Mouse (Mus musculus): ENCODE measurements around the gene Gm45753.
A peak's percentile ranks its signal among the peaks of the same experiment; 100 is the strongest.

Gene Gm45753

DNA sequence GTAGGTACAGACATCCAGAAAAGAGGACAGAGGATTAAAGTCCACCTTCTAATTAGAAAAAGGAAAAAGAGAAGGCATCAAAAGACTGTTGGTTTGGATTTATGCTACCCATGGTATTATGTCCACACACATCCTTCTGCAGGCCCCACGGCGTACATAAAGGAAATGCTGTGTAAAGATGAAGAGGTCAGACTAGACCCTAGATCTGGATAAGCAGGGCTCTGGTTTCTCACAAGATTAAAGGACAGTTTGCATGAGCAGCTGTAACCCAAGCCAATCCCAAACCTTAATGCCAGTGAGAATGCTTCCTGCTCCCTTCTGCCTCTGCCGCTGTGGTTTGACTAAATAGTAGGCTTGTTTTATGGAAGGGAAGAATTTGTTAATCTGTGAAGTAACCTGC is 30.8 kb downstream of the Gm45753 start:
- no peak for DNase-seq (ENCODE audit: inconsistent age in 2 of 2, low spot score in 1 of 2)

DNA sequence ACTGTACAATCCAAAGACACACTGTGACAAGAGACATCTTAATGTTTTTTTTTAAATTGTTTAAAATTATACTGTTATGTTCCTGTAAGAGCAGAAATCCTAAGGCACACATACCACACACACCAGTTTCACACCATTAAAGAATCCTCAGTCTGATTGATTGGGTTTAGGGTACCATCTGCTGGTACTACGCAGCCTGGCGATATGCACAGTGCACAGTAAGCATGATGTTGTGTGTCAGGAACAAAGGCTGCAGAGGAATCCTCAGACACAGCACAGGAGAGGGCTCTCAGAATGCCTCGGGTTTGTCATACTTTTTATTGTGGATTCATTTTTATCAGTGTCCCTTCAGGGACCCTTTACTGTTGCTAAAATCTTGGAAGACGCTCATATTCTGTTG is 33.9 kb downstream of the Gm45753 start:
- DNase-seq (ENCODE audit: inconsistent age in 2 of 2, low spot score in 1 of 2) = no peak

DNA sequence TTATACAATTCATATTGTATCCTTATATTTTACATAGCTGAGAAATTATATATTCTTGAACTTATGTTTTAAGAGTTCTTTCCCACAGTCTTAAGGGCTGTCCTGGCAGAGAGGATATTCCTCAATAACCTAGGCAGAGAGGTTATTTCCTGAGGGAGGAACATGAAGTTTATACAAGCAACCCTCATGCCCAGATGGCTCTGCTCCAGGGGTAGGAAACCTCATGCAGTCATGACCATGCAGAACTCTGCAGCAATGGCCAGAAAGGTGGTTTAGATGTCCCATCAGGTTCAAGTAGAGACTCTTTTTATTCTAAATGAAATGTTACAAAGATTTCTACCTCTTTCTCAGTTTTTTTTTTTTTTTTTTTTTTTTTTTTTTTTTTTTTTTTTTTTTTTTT is 39.2 kb downstream of the Gm45753 start:
- DNase-seq (ENCODE audit: inconsistent age in 2 of 2, low spot score in 1 of 2) = no peak

DNA sequence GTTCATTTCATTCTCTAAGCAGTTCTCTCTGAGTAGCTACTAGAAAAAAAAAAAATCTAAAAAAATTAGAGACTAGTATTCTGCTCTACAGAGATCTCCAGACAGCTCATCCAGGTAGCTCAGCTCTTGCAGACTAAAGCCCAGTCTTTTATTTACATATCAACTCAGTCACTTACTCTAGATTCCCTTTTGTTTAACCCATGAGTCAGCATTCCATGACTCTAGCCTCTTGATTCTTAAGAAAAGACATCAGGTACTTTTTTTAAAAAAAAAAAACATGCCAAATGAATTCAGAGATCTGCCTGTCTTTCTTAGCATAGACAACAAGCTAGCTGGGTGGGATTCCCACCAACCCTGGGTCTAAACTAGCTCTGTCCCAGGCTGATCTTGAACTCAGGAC is 39.8 kb downstream of the Gm45753 start:
- no peak for DNase-seq (ENCODE audit: inconsistent age in 2 of 2, low spot score in 1 of 2)

DNA sequence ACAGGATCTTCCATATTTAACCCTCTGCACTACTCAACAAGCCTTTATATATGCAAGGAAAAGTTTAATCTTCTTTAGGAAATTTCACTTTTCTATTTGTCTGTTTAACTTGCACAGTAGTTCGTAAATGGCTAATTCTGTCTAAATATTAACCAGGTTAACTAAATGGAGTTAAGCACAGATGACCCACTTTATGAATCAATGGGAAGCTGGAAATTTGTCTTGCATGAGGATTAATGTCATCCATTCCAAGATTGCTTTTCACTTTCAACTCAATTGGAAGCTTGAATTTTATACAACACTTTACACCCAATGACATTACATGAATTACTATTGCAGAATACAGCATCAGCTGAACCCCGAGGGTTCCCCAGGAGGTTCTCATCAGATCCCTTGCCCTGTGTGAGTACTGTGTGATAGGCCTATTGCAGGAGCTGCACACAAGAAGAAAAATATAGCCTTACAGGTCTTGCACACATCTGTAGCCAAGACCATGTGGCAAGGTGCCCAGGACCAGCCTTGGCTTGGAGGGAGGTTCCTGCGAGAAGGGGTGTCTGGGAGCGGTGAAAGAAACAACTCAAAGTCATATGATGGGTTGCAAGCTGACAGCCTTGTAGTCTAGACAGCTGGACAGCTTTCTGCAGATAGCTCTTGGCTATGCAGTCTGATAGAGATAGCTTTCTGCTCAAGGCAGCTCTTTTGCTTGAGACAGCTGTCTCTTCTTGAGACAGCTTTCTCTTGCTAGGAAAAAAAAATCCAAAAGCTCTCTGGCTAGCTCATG is 40.5 kb downstream of the Gm45753 start:
- DNase-seq (ENCODE audit: inconsistent age in 2 of 2, low spot score in 1 of 2) = peak in 1 of 2 experiments; percentile 49

DNA sequence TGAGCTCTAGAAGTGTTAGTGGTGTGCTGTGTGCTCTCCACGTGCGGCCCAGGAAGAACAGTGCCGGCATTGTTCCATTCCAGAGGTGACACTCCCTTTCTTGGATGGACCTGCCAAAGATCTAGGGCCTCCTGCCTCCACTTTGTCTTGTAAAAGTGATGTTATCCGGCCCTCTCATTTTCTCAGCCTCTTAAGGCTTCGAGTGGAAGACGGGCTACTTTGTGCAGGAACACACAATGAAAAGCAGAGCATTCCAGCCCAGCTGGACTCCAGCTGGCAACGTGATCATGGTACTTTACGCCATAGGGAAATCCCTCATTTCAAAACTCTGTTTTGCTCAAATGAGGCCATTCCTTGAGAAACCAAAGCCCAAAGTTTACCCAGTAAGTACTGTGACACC is 41.3 kb downstream of the Gm45753 start:
- DNase-seq (ENCODE audit: inconsistent age in 2 of 2, low spot score in 1 of 2) = no peak

DNA sequence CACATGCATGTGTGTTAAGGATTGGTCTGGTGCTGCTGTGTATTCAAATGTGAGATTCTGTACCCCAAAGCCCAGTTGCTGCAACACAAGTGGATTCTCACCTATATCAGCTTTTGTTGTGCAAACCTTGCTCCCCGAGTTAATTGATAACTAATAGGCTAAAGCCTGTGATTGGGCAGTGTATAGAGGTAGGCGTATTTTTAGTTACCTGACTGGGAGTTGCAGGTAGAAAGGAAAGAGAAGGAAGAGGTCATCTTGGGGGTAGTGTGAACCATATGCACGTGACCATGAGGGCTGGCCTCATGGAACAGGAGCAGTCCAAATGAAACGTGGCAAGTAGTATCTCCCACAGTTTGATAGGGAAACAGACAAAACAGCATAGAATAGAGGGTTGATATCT is 43.3 kb downstream of the Gm45753 start:
- DNase-seq (ENCODE audit: inconsistent age in 2 of 2, low spot score in 1 of 2) = no peak

DNA sequence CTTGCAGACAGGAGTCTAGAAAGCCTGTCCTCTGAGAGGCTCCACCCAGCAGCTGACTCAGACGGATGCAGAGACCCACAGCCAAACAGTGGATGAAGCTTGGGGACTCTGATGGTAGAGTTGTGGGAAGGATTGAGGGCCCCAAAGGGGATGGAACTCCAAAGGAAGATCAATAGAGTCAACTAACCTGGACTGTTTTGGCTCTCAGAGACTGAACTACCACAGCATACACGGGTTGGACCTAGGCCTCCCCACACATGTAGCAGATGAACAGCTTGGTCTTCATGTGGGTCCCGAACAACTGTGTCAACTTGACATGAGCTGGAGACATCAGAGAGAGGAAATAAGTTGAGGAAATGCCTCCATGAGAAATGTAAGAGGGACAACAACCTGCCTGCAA is 45.4 kb downstream of the Gm45753 start:
- DNase-seq (ENCODE audit: inconsistent age in 2 of 2, low spot score in 1 of 2) = no peak

DNA sequence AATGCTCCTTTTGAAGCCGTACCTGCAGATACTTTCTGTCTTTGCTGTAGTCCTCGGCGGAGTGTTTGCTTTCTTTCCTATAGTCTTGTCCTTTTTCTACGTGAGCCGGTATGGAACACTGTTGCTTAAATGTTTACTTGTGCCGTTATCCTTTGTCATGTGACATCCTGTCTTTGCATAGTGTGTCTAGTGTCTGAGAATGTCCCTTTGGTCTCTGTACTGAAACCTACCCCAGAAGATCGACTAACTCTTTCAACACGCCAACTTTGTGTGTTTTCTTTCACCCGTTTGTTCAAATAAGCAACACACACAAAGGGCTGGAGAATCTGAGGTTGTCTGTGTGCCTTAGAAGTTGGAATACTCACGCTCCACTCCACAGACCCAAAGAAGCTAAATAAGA is 46.3 kb downstream of the Gm45753 start, which contains the start of gene F11:
Gene F11 (minus strand): TSS at position 112 of the 400 bp plus-strand sequence.
- DNase-seq (ENCODE audit: inconsistent age in 2 of 2, low spot score in 1 of 2) = no peak

DNA sequence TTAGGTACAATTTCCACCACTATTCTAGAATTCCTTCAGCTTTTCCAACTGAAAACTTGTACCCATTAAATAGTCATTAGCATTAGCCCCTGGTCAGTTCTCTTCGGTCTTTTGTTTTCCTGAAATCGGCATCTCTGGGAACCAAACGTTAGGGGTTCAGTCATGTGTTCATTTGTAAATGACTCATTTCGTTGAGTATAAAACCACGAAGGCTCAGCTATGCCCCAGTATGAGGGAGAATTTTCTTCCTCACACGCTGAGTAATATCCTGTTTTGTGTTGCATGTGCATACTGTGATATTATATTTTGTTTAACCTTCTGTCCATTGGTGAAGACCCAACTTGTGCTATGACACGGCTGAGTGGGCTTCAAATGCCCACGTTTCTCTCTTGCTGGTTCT is 49.8 kb downstream of the Gm45753 start:
- DNase-seq (ENCODE audit: inconsistent age in 2 of 2, low spot score in 1 of 2) = no peak

DNA sequence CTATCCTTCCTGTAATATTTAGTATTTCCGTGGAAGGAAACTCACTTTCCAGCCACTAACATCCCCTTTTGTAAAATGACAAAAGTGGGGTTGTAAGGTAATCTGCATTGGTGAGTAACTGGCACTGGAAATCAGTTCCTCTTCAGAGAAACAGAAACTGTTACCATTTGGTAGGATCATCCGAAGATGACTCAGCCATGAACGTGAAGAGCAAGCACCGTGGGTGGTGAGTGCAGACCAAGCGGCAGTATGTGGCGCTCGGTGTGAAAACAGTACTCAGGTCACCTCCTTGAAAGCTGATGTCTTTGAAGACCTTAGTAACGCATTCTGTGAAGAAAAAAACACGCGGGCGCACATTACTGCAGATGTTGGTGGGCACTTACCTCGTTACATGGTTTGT is 53.2 kb downstream of the Gm45753 start:
- no peak for DNase-seq (ENCODE audit: inconsistent age in 2 of 2, low spot score in 1 of 2)

DNA sequence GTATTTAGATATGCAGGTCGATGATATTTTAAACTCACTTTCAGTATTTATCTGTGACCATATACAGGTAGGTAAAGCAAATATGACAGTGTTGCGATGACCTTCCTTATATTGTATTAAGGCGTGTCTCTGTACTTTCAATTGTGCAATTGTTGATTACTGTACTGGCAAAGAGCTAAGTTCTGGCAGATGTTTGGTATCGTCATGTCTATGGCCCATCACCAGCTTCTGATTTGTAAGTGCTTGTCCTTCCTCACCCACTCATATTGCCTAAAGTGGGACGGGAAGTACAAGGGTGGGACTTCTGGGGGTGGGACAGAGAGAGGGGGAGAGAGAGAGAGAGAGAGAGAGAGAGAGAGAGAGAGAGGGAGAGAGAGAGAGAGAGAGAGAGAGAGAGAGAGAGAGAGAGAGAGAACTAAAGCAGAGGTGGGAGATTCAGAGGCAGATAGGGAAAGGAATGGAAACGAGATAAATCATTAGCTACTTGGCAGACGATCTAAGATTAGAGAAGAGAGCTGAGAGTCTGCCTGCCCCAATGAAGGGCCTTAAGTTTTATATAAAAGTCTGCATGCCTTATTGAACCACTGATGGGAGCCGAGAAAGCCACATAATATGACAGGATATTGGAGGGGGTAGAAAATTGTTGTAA is 53.9 kb downstream of the Gm45753 start:
- no peak for DNase-seq (ENCODE audit: inconsistent age in 2 of 2, low spot score in 1 of 2)

DNA sequence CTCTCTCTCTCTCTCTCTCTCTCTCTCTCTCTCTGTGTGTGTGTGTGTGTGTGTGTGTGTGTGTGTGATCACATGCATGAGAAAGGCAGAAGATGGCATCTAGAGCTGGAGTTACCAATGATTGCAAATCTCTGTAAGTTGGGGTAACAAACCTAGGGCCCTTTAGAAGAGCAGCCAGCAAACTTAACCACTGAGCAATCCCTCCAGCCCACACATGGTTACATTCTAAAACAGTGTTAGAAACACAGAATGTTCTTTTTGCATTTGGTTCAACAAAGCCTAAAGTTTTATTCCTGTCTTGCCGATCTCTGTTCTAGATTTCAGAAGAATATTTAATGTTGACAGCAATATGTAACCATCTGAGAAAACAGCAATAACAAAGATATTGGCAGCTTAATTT is 54.7 kb downstream of the Gm45753 start:
- no peak for DNase-seq (ENCODE audit: inconsistent age in 2 of 2, low spot score in 1 of 2)

DNA sequence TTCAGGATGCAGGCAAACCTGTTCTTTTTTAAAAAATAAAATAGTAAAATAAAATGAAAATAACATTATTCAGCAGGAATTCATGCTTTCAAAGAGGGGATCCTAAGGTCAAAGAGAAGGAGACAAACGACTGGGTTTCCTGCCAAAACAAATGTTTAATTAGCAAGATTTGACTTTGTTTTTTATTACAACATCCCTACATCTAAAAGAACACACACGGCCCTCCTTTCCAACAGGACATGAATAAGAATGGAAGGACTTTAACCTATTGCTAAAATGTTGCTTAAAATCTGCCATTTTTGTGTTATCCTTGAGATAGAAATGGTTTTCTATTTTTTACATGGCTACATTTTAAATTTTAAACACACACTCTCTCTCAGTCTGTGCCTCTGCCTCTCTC is 55.2 kb downstream of the Gm45753 start:
- DNase-seq (ENCODE audit: inconsistent age in 2 of 2, low spot score in 1 of 2) = no peak

DNA sequence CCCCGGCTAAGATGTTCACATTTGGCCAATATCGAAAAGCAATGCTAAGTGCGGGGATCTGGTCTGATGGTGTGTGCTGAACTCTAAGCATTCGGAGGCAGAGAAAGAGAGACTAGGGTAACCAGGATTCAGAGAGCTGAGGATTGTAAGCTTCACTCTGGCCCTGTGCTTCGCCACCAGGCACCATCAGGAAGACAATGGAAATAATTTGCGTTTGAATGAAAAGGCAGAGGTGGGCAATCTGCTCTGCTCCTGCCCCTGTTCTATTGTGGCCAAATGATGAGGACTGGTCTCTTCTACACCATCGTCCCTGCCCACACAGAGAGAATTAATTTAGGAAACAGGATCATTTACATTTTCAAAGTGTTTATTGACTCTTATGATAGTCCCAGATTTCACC is 62.0 kb downstream of the Gm45753 start:
- DNase-seq (ENCODE audit: inconsistent age in 2 of 2, low spot score in 1 of 2) = no peak

DNA sequence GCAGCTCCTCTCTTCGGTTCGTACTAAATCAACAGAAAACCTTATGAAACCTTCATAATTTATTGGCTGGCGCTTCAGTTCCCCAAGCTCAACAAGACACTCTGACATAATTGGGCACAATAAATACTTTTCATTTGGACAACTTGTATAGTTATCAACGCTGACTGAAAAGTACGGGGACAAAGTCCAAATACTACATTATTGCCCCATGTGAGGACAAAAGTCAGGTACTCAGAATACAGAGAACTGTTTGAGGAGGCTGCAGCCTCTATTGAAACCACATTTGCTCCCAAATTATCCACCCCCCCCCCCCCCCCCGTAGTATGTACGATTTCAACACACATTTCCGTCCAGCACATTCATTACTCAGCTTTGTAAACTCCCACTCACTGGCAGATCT is 68.9 kb downstream of the Gm45753 start:
- no peak for DNase-seq (ENCODE audit: inconsistent age in 2 of 2, low spot score in 1 of 2)

DNA sequence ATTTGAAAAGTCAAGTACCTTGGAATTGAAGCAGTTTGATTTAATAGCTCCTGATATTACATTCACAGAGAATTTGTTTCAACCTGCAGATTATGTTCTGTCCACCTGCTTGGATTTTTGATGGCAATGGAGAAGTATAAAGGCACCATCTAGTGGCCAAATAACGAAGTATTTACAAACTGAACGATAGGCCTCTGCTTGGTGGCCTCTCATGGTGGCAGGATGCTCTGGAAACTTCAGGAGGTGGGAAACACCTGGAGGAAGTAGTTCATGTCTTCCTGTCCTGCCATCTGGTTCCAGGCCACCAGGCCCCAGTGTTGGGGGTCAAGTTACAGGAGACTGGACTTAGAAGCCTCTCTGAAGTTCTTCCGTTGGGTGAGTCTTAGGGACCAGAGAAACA is 70.0 kb downstream of the Gm45753 start:
- DNase-seq (ENCODE audit: inconsistent age in 2 of 2, low spot score in 1 of 2) = peak in 1 of 2 experiments; percentile 71

DNA sequence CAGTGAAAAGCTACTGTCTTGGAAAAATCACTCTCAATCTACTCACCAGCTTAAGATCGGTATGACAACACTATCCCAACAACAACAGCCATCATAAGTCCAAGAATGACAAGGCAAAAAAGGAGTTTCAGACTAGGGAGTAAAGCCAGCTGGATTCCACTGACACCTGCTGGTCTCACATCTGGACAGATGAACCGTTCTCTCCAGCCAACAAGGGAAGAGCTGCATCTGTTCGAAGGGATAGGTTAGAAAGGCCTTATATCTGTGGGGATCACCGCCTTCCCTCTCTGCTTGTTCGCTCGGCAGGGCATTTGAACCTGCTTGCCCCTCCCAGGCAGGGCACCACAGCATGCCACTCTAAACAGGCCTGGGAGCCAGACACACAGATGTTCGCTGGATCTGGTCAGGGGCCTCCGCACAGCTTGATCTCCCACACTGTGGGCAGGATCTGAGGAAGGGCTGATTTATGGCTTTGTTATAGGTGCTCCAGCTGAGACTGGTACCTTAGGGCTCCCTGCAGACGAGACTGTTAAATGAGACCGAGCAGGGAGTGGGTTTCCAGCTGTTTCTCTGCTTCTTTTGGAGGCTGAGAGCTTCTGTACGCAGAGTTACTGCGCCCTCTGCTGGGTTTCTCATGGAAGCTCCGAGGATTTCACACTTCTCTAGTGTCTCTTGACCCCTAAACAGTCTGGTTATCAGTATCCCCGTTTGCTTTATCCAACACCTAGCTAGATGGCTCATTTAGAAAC is 71.9 kb downstream of the Gm45753 start:
- DNase-seq (ENCODE audit: inconsistent age in 2 of 2, low spot score in 1 of 2) = peak; percentile 23 to 83

DNA sequence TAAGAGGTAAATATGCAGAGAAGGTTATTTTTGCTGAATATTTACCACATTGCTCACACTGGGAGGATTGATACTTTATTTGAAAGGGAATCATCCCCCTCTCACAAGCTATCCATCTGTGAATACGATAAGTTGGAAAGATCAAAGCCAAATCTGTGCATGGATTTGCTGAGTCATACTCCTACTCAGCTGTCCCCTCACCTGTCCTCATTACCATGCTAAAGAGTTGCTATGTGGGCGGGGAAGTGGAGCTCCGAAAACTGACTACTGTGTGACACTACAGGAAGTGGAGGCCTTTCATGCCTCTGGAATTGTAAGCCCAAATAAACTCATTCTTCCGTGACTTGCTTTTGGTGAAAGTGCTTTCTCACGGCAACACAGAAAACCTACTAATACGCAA is 73.0 kb downstream of the Gm45753 start:
- DNase-seq (ENCODE audit: inconsistent age in 2 of 2, low spot score in 1 of 2) = no peak

DNA sequence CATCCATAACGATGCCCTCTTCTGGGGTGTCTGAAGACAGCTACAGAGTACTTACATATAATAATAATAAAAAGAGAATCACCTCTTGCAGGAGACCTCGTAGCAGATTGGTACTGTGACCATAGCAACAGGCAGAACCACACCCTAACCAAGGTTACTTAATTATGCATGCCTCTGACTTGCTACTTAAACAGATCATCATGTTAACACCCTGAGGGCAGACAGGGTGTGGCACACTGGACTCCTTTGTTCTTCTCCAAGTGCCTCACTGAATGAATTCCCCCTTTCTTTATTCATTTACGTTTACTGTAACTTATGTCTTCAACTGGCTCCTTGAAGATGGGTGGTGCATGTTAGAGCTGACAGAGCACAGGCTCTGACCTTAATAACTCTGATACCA is 75.0 kb downstream of the Gm45753 start:
- no peak for DNase-seq (ENCODE audit: inconsistent age in 2 of 2, low spot score in 1 of 2)

All from adrenal gland, adult (tissue).